Mouse (Mus musculus) left cerebral cortex, adult 6 months (tissue): ENCODE data around the gene Faap100. TPM values are rescaled to one million over a fixed set of nuclear protein-coding genes. Genes with fewer than 3 reads are reported as not detected.

Experiments used
- long read RNA-seq, 2 experiments: library from polyadenylated mRNA; unstranded; transcript quantifications; one replicate each; pipeline ENCODE4 v2.0.0; 2019 to 2020
- polyA plus RNA-seq: library from polyadenylated mRNA; unstranded; fragments of <200 nt; fragmentation: Nextera tagmentation; gene quantifications from 2 replicates; pipeline ENCODE4 v1.2.3, GENCODE M21; 2021

The Faap100 gene
- polyA plus RNA-seq: 6.8 and 7.3 TPM in 2 replicates
- long read RNA-seq, experiment 1, transcript Faap100-201 (10 exons, 3,193 nt): major isoform, 43 of 61 reads
- long read RNA-seq, experiment 1, partial matches to known transcripts: 9 of 61 reads
- long read RNA-seq, experiment 1, other reads (novel, unspliced or antisense): 5 of 61 reads
- long read RNA-seq, experiment 2, transcript Faap100-201 (10 exons, 3,193 nt): major isoform, 6 of 10 reads
- long read RNA-seq, experiment 2, partial matches to known transcripts: 4 of 10 reads
- long read RNA-seq, experiment 2, other reads (novel, unspliced or antisense): 0 of 10 reads

GRCm38 (mm10) chr11:120378611-120379540, at the start of gene Faap100:
TSS of gene Faap100 (minus strand) at chr11:120378764.

GRCm38 (mm10) chr11:120361295-120361694, 17.3 kb downstream of the Faap100 start, which contains the start of gene Fscn2:
TSS of gene Fscn2 (plus strand) at chr11:120361534.

GRCm38 (mm10) chr11:120347791-120348683, 30.5 kb downstream of the Faap100 start, which contains the start of gene Actg1:
TSS of gene Actg1 (minus strand) at chr11:120348542.

Other genes starting within 250 kb of the Faap100 start
- gene Slc38a10, start 227.4 kb downstream of the Faap100 start, polyA plus RNA-seq: 26.4 and 28.9 TPM in 2 replicates
- 1.2 and 8.2 TPM in 2 replicates for gene Bahcc1, start 145.8 kb downstream of the Faap100 start, polyA plus RNA-seq
- gene Actg1, start 30.2 kb downstream of the Faap100 start, polyA plus RNA-seq: 2,011 and 2,306 TPM in 2 replicates
- gene Fscn2, start 17.2 kb downstream of the Faap100 start, polyA plus RNA-seq: 0.72 and 1.2 TPM in 2 replicates
- 4.6 and 5.8 TPM in 2 replicates for gene Nploc4, start 58.9 kb upstream of the Faap100 start, polyA plus RNA-seq
- gene Tspan10, start 63.9 kb upstream of the Faap100 start, polyA plus RNA-seq: not detected in 2 replicates
- 0.31 and 0.44 TPM in 2 replicates for gene Pde6g, start 74.7 kb upstream of the Faap100 start, polyA plus RNA-seq
- gene Oxld1, start 79.3 kb upstream of the Faap100 start, polyA plus RNA-seq: 33.4 and 35.5 TPM in 2 replicates
- gene Ccdc137, start 79.4 kb upstream of the Faap100 start, polyA plus RNA-seq: 26.0 and 30.0 TPM in 2 replicates
- gene Arl16, start 88.8 kb upstream of the Faap100 start, polyA plus RNA-seq: 72.4 and 90.6 TPM in 2 replicates
- 113 and 125 TPM in 2 replicates for gene Mrpl12, start 105.8 kb upstream of the Faap100 start, polyA plus RNA-seq
- gene Slc25a10, start 113.1 kb upstream of the Faap100 start, polyA plus RNA-seq: 13.9 and 14.7 TPM in 2 replicates
- 0.05 TPM in 1 of 2 replicates, not detected in the other for gene Gcgr, start 151.9 kb upstream of the Faap100 start, polyA plus RNA-seq
- 231 and 232 TPM in 2 replicates for gene Mcrip1, start 171.0 kb upstream of the Faap100 start, polyA plus RNA-seq
- gene Ppp1r27, start 172.4 kb upstream of the Faap100 start, polyA plus RNA-seq: not detected in 2 replicates
- 99.2 and 113 TPM in 2 replicates for gene P4hb, start 194.5 kb upstream of the Faap100 start, polyA plus RNA-seq
- 186 and 291 TPM in 2 replicates for gene Arhgdia, start 202.9 kb upstream of the Faap100 start, polyA plus RNA-seq
- 7.2 and 21.6 TPM in 2 replicates for gene Alyref, start 219.6 kb upstream of the Faap100 start, polyA plus RNA-seq
- gene Anapc11, start 219.7 kb upstream of the Faap100 start, polyA plus RNA-seq: 76.6 and 229 TPM in 2 replicates
- 0.61 and 0.85 TPM in 2 replicates for gene Npb, start 229.7 kb upstream of the Faap100 start, polyA plus RNA-seq
- gene Pcyt2, start 239.2 kb upstream of the Faap100 start, polyA plus RNA-seq: 109 and 110 TPM in 2 replicates
- gene Sirt7, start 246.5 kb upstream of the Faap100 start, polyA plus RNA-seq: 21.5 and 24.4 TPM in 2 replicates